Mouse (Mus musculus): ENCODE results near the gene Crip2. TPM values are rescaled to one million over a fixed set of nuclear protein-coding genes. Genes with fewer than 3 reads are reported as not detected.

The Crip2 gene
- polyA plus RNA-seq, 1 experiment: 178 TPM

GRCm38 (mm10) chr12:113144001-113144756, 4.1 kb downstream of the Crip2 start:
- Histone ChIP-seq H3K36me3 (ENCODE audit: control insufficient read depth, insufficient read depth, low read length) (no peaks in the 10 kb centered on the region), H3K27ac (ENCODE audit: control insufficient read depth, insufficient read depth, low read depth, low read length) (no peak overlapping the region), H3K4me1 (ENCODE audit: control insufficient read depth, insufficient read depth, low read length) (peaks cover 34% of the 10 kb centered on the region), H3K4me3 (ENCODE audit: control insufficient read depth, low read depth, low read length) (peak overlapping the region; percentile 81), H3K27me3 (ENCODE audit: control insufficient read depth, insufficient read depth, low read length) (no peaks in the 10 kb centered on the region)
- TF ChIP-seq CTCF (IDR thresholded peaks at IDR 0.05; ENCODE audit: control insufficient read depth, insufficient read depth, insufficient replicate concordance, low read depth, low read length) (peak; percentile 73), POLR2A (IDR thresholded peaks at IDR 0.05; ENCODE audit: control insufficient read depth, low read depth, low read length) (no peak)

DNA sequence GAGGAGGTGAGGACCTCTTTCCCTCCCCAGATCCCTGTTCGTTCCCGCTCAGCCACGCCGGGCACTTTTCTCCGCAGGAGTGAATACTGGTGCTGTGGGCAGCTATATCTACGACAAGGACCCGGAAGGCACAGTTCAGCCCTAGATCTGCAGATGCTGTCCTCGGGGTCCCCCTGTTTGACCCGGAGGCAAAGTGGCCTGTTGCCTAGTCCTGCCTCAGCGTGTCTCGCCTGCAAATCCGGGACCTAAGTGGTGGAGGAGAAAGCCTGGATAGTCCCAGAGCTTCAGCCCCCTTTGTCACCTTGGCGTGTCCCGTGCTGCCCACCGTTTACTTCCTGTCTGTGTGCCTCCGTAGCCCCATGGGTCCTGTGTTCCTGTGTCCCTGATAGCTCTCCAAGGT, 4.8 kb downstream of the Crip2 start:
- no peaks in the 10 kb centered on the region for H3K27me3 ChIP-seq (ENCODE audit: control insufficient read depth, insufficient read depth, low read length)
- TF ChIP-seq CTCF (IDR thresholded peaks at IDR 0.05; ENCODE audit: control insufficient read depth, insufficient read depth, insufficient replicate concordance, low read depth, low read length): no peak
- H3K36me3 ChIP-seq (ENCODE audit: control insufficient read depth, insufficient read depth, low read length): no peaks in the 10 kb centered on the region
- H3K27ac ChIP-seq (ENCODE audit: control insufficient read depth, insufficient read depth, low read depth, low read length): no peak overlapping the region
- peaks cover 32% of the 10 kb centered on the region for H3K4me1 ChIP-seq (ENCODE audit: control insufficient read depth, insufficient read depth, low read length)
- H3K4me3 ChIP-seq (ENCODE audit: control insufficient read depth, low read depth, low read length): peak overlapping the region; percentile 81

- Histone ChIP-seq H3K27me3 (ENCODE audit: control insufficient read depth, insufficient read depth, low read length) (no peaks in the 10 kb centered on the region), H3K4me3 (ENCODE audit: control insufficient read depth, low read depth, low read length) (peak overlapping the region; percentile 81), H3K27ac (ENCODE audit: control insufficient read depth, insufficient read depth, low read depth, low read length) (no peak overlapping the region), H3K36me3 (ENCODE audit: control insufficient read depth, insufficient read depth, low read length) (no peaks in the 10 kb centered on the region), H3K4me1 (ENCODE audit: control insufficient read depth, insufficient read depth, low read length) (peaks cover 30% of the 10 kb centered on the region)
- TF ChIP-seq CTCF (IDR thresholded peaks at IDR 0.05; ENCODE audit: control insufficient read depth, insufficient read depth, insufficient replicate concordance, low read depth, low read length) (no peak), POLR2A (IDR thresholded peaks at IDR 0.05; ENCODE audit: control insufficient read depth, low read depth, low read length) (no peak; the same call in 1 of the 2 replicates)
Observed at GRCm38 (mm10) chr12:113145591-113145990, 5.6 kb downstream of the Crip2 start.

DNA sequence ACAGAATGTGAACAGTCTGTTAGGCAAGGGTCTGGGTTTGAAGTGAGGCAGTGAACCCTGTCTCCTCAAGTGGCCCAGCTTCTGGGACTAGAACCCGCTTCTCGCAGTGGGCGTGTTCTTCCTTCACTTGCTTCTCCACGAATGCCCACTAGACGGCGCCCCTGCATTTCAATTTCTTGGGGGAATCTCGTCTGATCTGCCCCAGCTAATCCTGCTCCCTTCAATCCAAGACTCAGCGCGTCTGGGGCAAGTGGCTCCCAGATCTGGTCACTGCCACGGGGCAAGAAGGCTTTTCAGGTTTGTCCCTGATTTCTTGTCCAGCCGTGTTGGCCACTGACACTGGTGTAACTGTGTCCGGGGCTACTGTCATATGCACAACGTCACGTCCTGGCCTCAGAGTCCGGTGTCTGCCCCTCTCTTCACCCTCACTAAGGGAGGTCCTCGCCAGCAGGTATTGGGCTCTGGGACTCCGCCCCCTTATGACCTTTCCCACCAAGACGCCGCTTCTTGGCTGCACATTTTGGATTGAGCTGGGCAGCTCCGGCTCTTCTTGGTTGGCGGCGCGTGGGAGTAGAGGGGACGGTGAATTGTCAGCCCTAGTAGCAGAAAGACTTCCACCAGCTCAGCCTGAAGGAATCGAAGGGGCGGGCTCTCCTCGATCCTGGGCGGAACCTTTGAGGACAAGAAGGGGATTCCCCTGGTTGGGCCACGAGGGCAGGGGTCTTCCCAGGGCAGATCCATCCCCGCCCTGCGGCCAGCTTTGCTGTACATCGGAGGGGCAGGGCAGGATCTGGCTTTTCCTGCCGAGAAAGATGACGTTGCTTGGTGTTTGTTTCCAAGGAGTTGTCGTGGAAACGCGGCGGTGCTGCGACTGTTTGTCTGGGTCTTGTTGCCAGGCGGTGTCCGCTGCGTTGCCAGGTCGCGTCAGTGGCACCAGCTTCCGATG, 6.3 kb downstream of the Crip2 start, which contains the start of gene Crip1:
TSS of gene Crip1 (plus strand) at position 205 of the 946 bp plus-strand sequence.
- TF ChIP-seq CTCF (IDR thresholded peaks at IDR 0.05; ENCODE audit: control insufficient read depth, insufficient read depth, insufficient replicate concordance, low read depth, low read length) (peak; percentile 70; the same call in 1 of the 2 replicates), POLR2A (IDR thresholded peaks at IDR 0.05; ENCODE audit: control insufficient read depth, low read depth, low read length) (0 out of 2 replicates have a peak, but pooled peaks have one; percentile 15)
- H3K36me3 ChIP-seq (ENCODE audit: control insufficient read depth, insufficient read depth, low read length): no peaks in the 10 kb centered on the region
- H3K27me3 ChIP-seq (ENCODE audit: control insufficient read depth, insufficient read depth, low read length): no peaks in the 10 kb centered on the region
- peak within 1 kb of the TSS; percentile 81 for H3K4me3 ChIP-seq (ENCODE audit: control insufficient read depth, low read depth, low read length)
- peaks cover 30% of the 10 kb centered on the region for H3K4me1 ChIP-seq (ENCODE audit: control insufficient read depth, insufficient read depth, low read length)
- no peak within 1 kb of the TSS for H3K27ac ChIP-seq (ENCODE audit: control insufficient read depth, insufficient read depth, low read depth, low read length)

- peaks cover 40% of the 10 kb centered on the region for H3K4me1 ChIP-seq (ENCODE audit: control insufficient read depth, insufficient read depth, low read length)
- H3K27ac ChIP-seq (ENCODE audit: control insufficient read depth, insufficient read depth, low read depth, low read length): no peak overlapping the region; the same call in 1 of the 2 replicates
- H3K27me3 ChIP-seq (ENCODE audit: control insufficient read depth, insufficient read depth, low read length): no peaks in the 10 kb centered on the region
- peak overlapping the region; percentile 81 for H3K4me3 ChIP-seq (ENCODE audit: control insufficient read depth, low read depth, low read length)
- H3K36me3 ChIP-seq (ENCODE audit: control insufficient read depth, insufficient read depth, low read length): no peaks in the 10 kb centered on the region
- no peak for TF ChIP-seq CTCF (IDR thresholded peaks at IDR 0.05; ENCODE audit: control insufficient read depth, insufficient read depth, insufficient replicate concordance, low read depth, low read length)
- TF ChIP-seq POLR2A (IDR thresholded peaks at IDR 0.05; ENCODE audit: control insufficient read depth, low read depth, low read length): no peak
Observed at GRCm38 (mm10) chr12:113147481-113147880, 7.4 kb downstream of the Crip2 start.

GRCm38 (mm10) chr12:113148381-113149035, 8.5 kb downstream of the Crip2 start:
- H3K27ac ChIP-seq (ENCODE audit: control insufficient read depth, insufficient read depth, low read depth, low read length): no peak overlapping the region
- TF ChIP-seq POLR2A (IDR thresholded peaks at IDR 0.05; ENCODE audit: control insufficient read depth, low read depth, low read length): no peak
- no peak for TF ChIP-seq CTCF (IDR thresholded peaks at IDR 0.05; ENCODE audit: control insufficient read depth, insufficient read depth, insufficient replicate concordance, low read depth, low read length)
- H3K4me1 ChIP-seq (ENCODE audit: control insufficient read depth, insufficient read depth, low read length): peaks cover 37% of the 10 kb centered on the region
- peak overlapping the region; percentile 41 for H3K4me3 ChIP-seq (ENCODE audit: control insufficient read depth, low read depth, low read length)
- H3K36me3 ChIP-seq (ENCODE audit: control insufficient read depth, insufficient read depth, low read length): no peaks in the 10 kb centered on the region
- no peaks in the 10 kb centered on the region for H3K27me3 ChIP-seq (ENCODE audit: control insufficient read depth, insufficient read depth, low read length)
